Mouse (Mus musculus) MEL (cell line): ENCODE results near the gene Svs1. TPM values are rescaled to one million over a fixed set of nuclear protein-coding genes. Genes with fewer than 3 reads are reported as not detected.

Experiments
- DNase-seq: peaks from one replicate; pipeline ENCODE4 v3.0.0; 2011; ENCODE audit warnings: low read depth, low spot score
- H3K27ac ChIP-seq: 2 replicates; pipeline ENCODE4 v1.5.1; 2012; ENCODE audit warnings: low read depth, mild to moderate bottlenecking, control low read depth, low read length, moderate library complexity; ENCODE audit not compliant: control insufficient read depth
- H3K27me3 ChIP-seq, 2 experiments: fragments of 150-350 bp in 1 of 2; sonication (generic) in 1 of 2; 2 replicates each; pipeline ENCODE4 v1.6.1; 2012; ENCODE audit warnings: low read length in 2 of 2, mild to moderate bottlenecking in 2 of 2, improper control_type of control experiment in 1 of 2, moderate library complexity in 1 of 2; ENCODE audit not compliant: insufficient read depth in 2 of 2, control insufficient read depth in 1 of 2
- H3K36me3 ChIP-seq, 2 experiments: 2 replicates each; pipeline ENCODE4 v1.6.1; 2012 to 2014; ENCODE audit warnings: low read length in 2 of 2, improper control_type of control experiment in 1 of 2, inconsistent platforms in 1 of 2, mild to moderate bottlenecking in 1 of 2; ENCODE audit not compliant: insufficient read depth in 2 of 2, control insufficient read depth in 1 of 2
- H3K4me1 ChIP-seq, 2 experiments: fragments of 150-350 bp in 1 of 2; sonication (generic) in 1 of 2; 2 replicates each; pipeline ENCODE4 v1.6.1; 2012; ENCODE audit warnings: low read length in 2 of 2, improper control_type of control experiment in 1 of 2, mild to moderate bottlenecking in 1 of 2; ENCODE audit not compliant: insufficient read depth in 2 of 2, control insufficient read depth in 1 of 2
- H3K4me3 ChIP-seq, 2 experiments: fragments of 150-350 bp in 1 of 2; sonication (generic) in 1 of 2; 2 replicates each; pipeline ENCODE4 v1.5.1; 2012; ENCODE audit warnings: low read depth in 2 of 2, low read length in 2 of 2, mild to moderate bottlenecking in 2 of 2, moderate library complexity in 2 of 2, control low read depth in 1 of 2, improper control_type of control experiment in 1 of 2; ENCODE audit not compliant: control insufficient read depth in 1 of 2, insufficient read depth in 1 of 2
- H3K79me2 ChIP-seq: 2 replicates; pipeline ENCODE4 v1.6.1; 2012; ENCODE audit warnings: mild to moderate bottlenecking, low read length, moderate library complexity; ENCODE audit not compliant: control insufficient read depth, poor library complexity, insufficient read depth
- H3K9ac ChIP-seq: 2 replicates; pipeline ENCODE4 v1.6.1; 2012; ENCODE audit warnings: low read depth, mild to moderate bottlenecking, control low read depth, low read length, moderate library complexity; ENCODE audit not compliant: control insufficient read depth, poor library complexity, severe bottlenecking
- H3K9me3 ChIP-seq: fragments of 150-350 bp; sonication (generic); replicated peaks from 2 replicates; pipeline ENCODE4 v1.6.1; 2012; ENCODE audit warnings: mild to moderate bottlenecking, low read length, improper control_type of control experiment, moderate library complexity; ENCODE audit not compliant: insufficient read depth
- BHLHE40 ChIP-seq: IDR thresholded peaks from 2 replicates; pipeline ENCODE4 v1.6.1; 2012; ENCODE audit warnings: low read depth, mild to moderate bottlenecking, inconsistent platforms, low read length, improper control_type of control experiment, borderline replicate concordance
- CHD1 ChIP-seq: IDR thresholded peaks from 2 replicates; pipeline ENCODE4 v1.6.1; 2012; ENCODE audit warnings: low read depth, mild to moderate bottlenecking, inconsistent platforms, low read length, improper control_type of control experiment
- ETS1 ChIP-seq: IDR thresholded peaks from 2 replicates; pipeline ENCODE4 v1.6.1; 2012; ENCODE audit warnings: low read depth, mild to moderate bottlenecking, inconsistent platforms, low read length, improper control_type of control experiment, moderate library complexity
- GABPA ChIP-seq: IDR thresholded peaks from 2 replicates; pipeline ENCODE4 v1.6.1; 2012; ENCODE audit warnings: low read depth, mild to moderate bottlenecking, inconsistent platforms, low read length, improper control_type of control experiment, moderate library complexity
- GATA1 ChIP-seq: IDR thresholded peaks from 2 replicates; pipeline ENCODE4 v1.6.1; 2011; ENCODE audit warnings: low read depth, low read length, improper control_type of control experiment
- HCFC1 ChIP-seq: IDR thresholded peaks from 2 replicates; pipeline ENCODE4 v1.6.1; 2012; ENCODE audit warnings: low read depth, mild to moderate bottlenecking, inconsistent platforms, low read length, improper control_type of control experiment, moderate library complexity
- MAFK ChIP-seq: IDR thresholded peaks from 2 replicates; pipeline ENCODE4 v1.6.1; 2011; ENCODE audit warnings: low read depth, mild to moderate bottlenecking, low read length, improper control_type of control experiment, borderline replicate concordance
- MAX ChIP-seq: IDR thresholded peaks from 2 replicates; pipeline ENCODE4 v1.6.1; 2011; ENCODE audit warnings: low read length, improper control_type of control experiment
- MAZ ChIP-seq: IDR thresholded peaks from 2 replicates; pipeline ENCODE4 v1.6.1; 2012; ENCODE audit warnings: low read depth, mild to moderate bottlenecking, inconsistent platforms, low read length, improper control_type of control experiment
- MYB ChIP-seq: IDR thresholded peaks from 2 replicates; pipeline ENCODE4 v1.6.1; 2011; ENCODE audit warnings: mild to moderate bottlenecking, low read depth, low read length, improper control_type of control experiment
- MYC ChIP-seq: IDR thresholded peaks from 2 replicates; pipeline ENCODE4 v1.6.1; 2011; ENCODE audit warnings: low read depth, mild to moderate bottlenecking, low read length, improper control_type of control experiment, moderate library complexity
- NRF1 ChIP-seq: IDR thresholded peaks from 2 replicates; pipeline ENCODE4 v1.6.1; 2014; ENCODE audit warnings: low read depth, mild to moderate bottlenecking, inconsistent platforms, low read length, improper control_type of control experiment, moderate library complexity; ENCODE audit not compliant: poor library complexity, insufficient read depth, severe bottlenecking
- POLR2AphosphoS2 ChIP-seq: IDR thresholded peaks from 2 replicates; pipeline ENCODE4 v1.6.1; 2011; ENCODE audit warnings: low read length, improper control_type of control experiment
- POLR2AphosphoS5 ChIP-seq: IDR thresholded peaks from 2 replicates; pipeline ENCODE4 v1.6.1; 2012; ENCODE audit warnings: low read depth, borderline replicate concordance, mild to moderate bottlenecking, inconsistent platforms, low read length, moderate library complexity, mixed read lengths
- RAD21 ChIP-seq: IDR thresholded peaks from 2 replicates; pipeline ENCODE4 v1.6.1; 2011; ENCODE audit warnings: mild to moderate bottlenecking, low read depth, low read length, improper control_type of control experiment
- RCOR1 ChIP-seq: IDR thresholded peaks from 2 replicates; pipeline ENCODE4 v1.6.1; 2012; ENCODE audit warnings: low read depth, mild to moderate bottlenecking, inconsistent platforms, low read length, improper control_type of control experiment
- SIN3A ChIP-seq: IDR thresholded peaks from 2 replicates; pipeline ENCODE4 v1.6.1; 2012; ENCODE audit warnings: low read length, improper control_type of control experiment, inconsistent platforms
- TAL1 ChIP-seq: IDR thresholded peaks from 2 replicates; pipeline ENCODE4 v1.6.1; 2012; ENCODE audit warnings: mild to moderate bottlenecking, inconsistent platforms, low read length, moderate library complexity, mixed read lengths
- TBP ChIP-seq: IDR thresholded peaks from 2 replicates; pipeline ENCODE4 v1.8.0; 2011; ENCODE audit warnings: low read depth, low read length, improper control_type of control experiment
- TCF12 ChIP-seq: IDR thresholded peaks from 2 replicates; pipeline ENCODE4 v1.6.1; 2014; ENCODE audit warnings: low read depth, mild to moderate bottlenecking, inconsistent platforms, low read length, improper control_type of control experiment, moderate library complexity
- UBTF ChIP-seq: IDR thresholded peaks from 2 replicates; pipeline ENCODE4 v1.6.1; 2012; ENCODE audit warnings: low read depth, mild to moderate bottlenecking, inconsistent platforms, low read length, improper control_type of control experiment, moderate library complexity, borderline replicate concordance; ENCODE audit not compliant: insufficient read depth
- USF1 ChIP-seq: IDR thresholded peaks from 2 replicates; pipeline ENCODE4 v1.6.1; 2014; ENCODE audit warnings: low read depth, mild to moderate bottlenecking, inconsistent platforms, low read length, improper control_type of control experiment, moderate library complexity
- USF2 ChIP-seq, 2 experiments: IDR thresholded peaks; 2 replicates each; pipeline ENCODE4 v1.6.1; 2011 to 2012; ENCODE audit warnings: improper control_type of control experiment in 2 of 2, low read length in 2 of 2, borderline replicate concordance in 1 of 2, inconsistent platforms in 1 of 2, low read depth in 1 of 2, mild to moderate bottlenecking in 1 of 2; ENCODE audit not compliant: insufficient read depth in 1 of 2
- ZC3H11A ChIP-seq: IDR thresholded peaks from 2 replicates; pipeline ENCODE4 v1.6.1; 2012; ENCODE audit warnings: low read depth, mild to moderate bottlenecking, inconsistent platforms, low read length, improper control_type of control experiment
- ZKSCAN1 ChIP-seq: IDR thresholded peaks from 2 replicates; pipeline ENCODE4 v1.6.1; 2012; ENCODE audit warnings: low read depth, mild to moderate bottlenecking, inconsistent platforms, low read length, improper control_type of control experiment, moderate library complexity
- ZMIZ1 ChIP-seq: IDR thresholded peaks from 2 replicates; pipeline ENCODE4 v1.6.1; 2012; ENCODE audit warnings: low read depth, mild to moderate bottlenecking, inconsistent platforms, low read length, improper control_type of control experiment, moderate library complexity
- ZNF384 ChIP-seq: IDR thresholded peaks from 2 replicates; pipeline ENCODE4 v1.6.1; 2012; ENCODE audit warnings: low read depth, mild to moderate bottlenecking, inconsistent platforms, low read length, improper control_type of control experiment
- polyA plus RNA-seq, 2 experiments: library from polyadenylated mRNA; stranded (reverse) in 1 of 2; unstranded in 1 of 2; fragments of >175 nt in 1 of 2; fragments of >200 nt in 1 of 2; gene quantifications; 2 replicates each; pipeline versions ENCODE4 v1.2.1 to v1.2.4; 2012; ENCODE audit warnings: low replicate concordance in 2 of 2, low read depth in 1 of 2; ENCODE audit not compliant: insufficient read length in 2 of 2, insufficient read depth in 1 of 2, missing spikeins in 1 of 2
- total RNA-seq: library from RNA; depleted of rRNA; stranded (reverse); fragments of 300-350 nt; gene quantifications from 2 replicates; pipeline ENCODE4 v1.2.3, GENCODE M21; 2012

Svs1 gene
- total and polyA plus RNA-seq, 3 experiments = not detected

GRCm38 (mm10) chr6:48989971-48990370, 3.3 kb downstream of the Svs1 start:
- no peak for DNase-seq
- H3K9ac ChIP-seq = no peak overlapping the region
- no peaks in the 10 kb centered on the region for H3K79me2 ChIP-seq
- no peak overlapping the region for H3K4me3 ChIP-seq
- no peaks in the 10 kb centered on the region for H3K27me3 ChIP-seq
- no peaks in the 10 kb centered on the region for H3K36me3 ChIP-seq
- no peaks in the 10 kb centered on the region for H3K9me3 ChIP-seq
- no peak for TF ChIP-seq MYB
- TF ChIP-seq MAZ = no peak
- no peak for TF ChIP-seq UBTF
- no peak for TF ChIP-seq ETS1
- no peak for TF ChIP-seq MAFK
- no peak for TF ChIP-seq ZNF384
- TF ChIP-seq ZKSCAN1 = no peak
- no peak for TF ChIP-seq ZC3H11A
- TF ChIP-seq TCF12 = no peak
- TF ChIP-seq POLR2AphosphoS2 = no peak
- no peak for TF ChIP-seq ZMIZ1
- TF ChIP-seq GABPA = no peak
- TF ChIP-seq SIN3A = no peak
- no peak for TF ChIP-seq GATA1
- no peak overlapping the region for H3K27ac ChIP-seq
- no peaks in the 10 kb centered on the region for H3K4me1 ChIP-seq

DNA sequence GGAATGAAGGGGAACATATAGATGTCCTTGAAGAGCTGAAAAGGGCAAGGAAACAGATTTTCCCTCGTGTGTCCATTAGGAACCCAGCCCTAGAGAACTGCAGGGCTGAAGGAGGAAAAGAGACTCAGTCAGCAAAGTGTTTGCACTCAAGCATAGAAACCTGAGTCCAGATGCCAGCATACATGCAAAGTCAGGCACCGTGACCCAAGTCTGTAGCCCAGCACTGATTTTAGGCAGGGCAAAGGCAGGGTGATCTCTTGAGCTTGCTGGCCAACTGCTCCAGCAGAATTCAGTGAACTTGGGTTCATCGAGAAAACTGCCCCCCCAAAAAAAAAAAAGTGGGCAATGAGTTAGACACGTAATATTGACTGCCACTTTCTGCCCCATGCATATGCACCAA, 5.3 kb downstream of the Svs1 start:
- H3K27ac ChIP-seq = no peak overlapping the region
- H3K9ac ChIP-seq = no peak overlapping the region
- H3K36me3 ChIP-seq = no peaks in the 10 kb centered on the region
- no peak overlapping the region for H3K4me3 ChIP-seq
- TF ChIP-seq CHD1 (no peak), USF1 (no peak)
- H3K9me3 ChIP-seq = no peaks in the 10 kb centered on the region
- no peak for DNase-seq
- no peaks in the 10 kb centered on the region for H3K27me3 ChIP-seq
- no peaks in the 10 kb centered on the region for H3K79me2 ChIP-seq
- no peaks in the 10 kb centered on the region for H3K4me1 ChIP-seq

- Histone ChIP-seq H3K4me3 (no peak overlapping the region), H3K9ac (no peak overlapping the region), H3K27ac (no peak overlapping the region), H3K9me3 (no peaks in the 10 kb centered on the region), H3K79me2 (no peaks in the 10 kb centered on the region), H3K36me3 (no peaks in the 10 kb centered on the region), H3K4me1 (no peaks in the 10 kb centered on the region), H3K27me3 (no peaks in the 10 kb centered on the region)
- DNase-seq = no peak
- TF ChIP-seq ZKSCAN1 = no peak
- TF ChIP-seq ETS1 = no peak
- TF ChIP-seq ZNF384 = no peak
- no peak for TF ChIP-seq ZMIZ1
- TF ChIP-seq USF2 (IDR thresholded peaks at IDR 0.05; ENCODE audit: borderline replicate concordance in 1 of 2, insufficient read depth in 1 of 2, low read depth in 1 of 2, low read length in 2 of 2) = no peak
- TF ChIP-seq USF1 = no peak
- no peak for TF ChIP-seq RAD21
- TF ChIP-seq ZC3H11A = no peak
- no peak for TF ChIP-seq NRF1
- no peak for TF ChIP-seq MYC
- TF ChIP-seq RCOR1 = no peak
- no peak for TF ChIP-seq TAL1
- no peak for TF ChIP-seq TBP
- no peak for TF ChIP-seq UBTF
- TF ChIP-seq MAX = no peak
- TF ChIP-seq HCFC1 = no peak
- TF ChIP-seq POLR2AphosphoS5 = no peak
- TF ChIP-seq BHLHE40 = no peak
Measured at GRCm38 (mm10) chr6:48998186-48998585, 11.5 kb downstream of the Svs1 start.
